Mouse (Mus musculus) lung, postnatal 14 days (tissue): ENCODE results near the gene Prom2.

Experiments used
- DNase-seq: peaks from one replicate; pipeline ENCODE4 v3.0.0; 2021

The Prom2 gene

GRCm38 (mm10) chr2:127523950-127524729 is 17.1 kb downstream of the Prom2 start:
- no peak for DNase-seq

- DNase-seq: no peak
Measured at GRCm38 (mm10) chr2:127522006-127522441, 19.2 kb downstream of the Prom2 start, which contains the start of gene Kcnip3. Gene Kcnip3 (minus strand): TSS chr2:127522094.

- DNase-seq: no peak
Measured at GRCm38 (mm10) chr2:127521172-127522005, 19.9 kb downstream of the Prom2 start.

GRCm38 (mm10) chr2:127520123-127520522 is 21.1 kb downstream of the Prom2 start:
- DNase-seq: no peak

GRCm38 (mm10) chr2:127519308-127519707 is 22.0 kb downstream of the Prom2 start:
- no peak for DNase-seq

- DNase-seq: no peak
Measured at GRCm38 (mm10) chr2:127518831-127519230, 22.4 kb downstream of the Prom2 start.

- DNase-seq: no peak
Measured at GRCm38 (mm10) chr2:127518273-127518672, 23.0 kb downstream of the Prom2 start.

GRCm38 (mm10) chr2:127517081-127517480 is 24.2 kb downstream of the Prom2 start:
- no peak for DNase-seq

- no peak for DNase-seq
Measured at GRCm38 (mm10) chr2:127514380-127515124, 26.7 kb downstream of the Prom2 start.

GRCm38 (mm10) chr2:127513244-127513643 is 28.0 kb downstream of the Prom2 start:
- no peak for DNase-seq

GRCm38 (mm10) chr2:127511426-127511825 is 29.8 kb downstream of the Prom2 start:
- DNase-seq: no peak

- peak; percentile 40 for DNase-seq
Measured at GRCm38 (mm10) chr2:127507967-127508660, 33.2 kb downstream of the Prom2 start.

- DNase-seq: peak; percentile 88
Measured at GRCm38 (mm10) chr2:127507077-127507774, 34.0 kb downstream of the Prom2 start.

- no peak for DNase-seq
Measured at GRCm38 (mm10) chr2:127506131-127506632, 35.1 kb downstream of the Prom2 start.

GRCm38 (mm10) chr2:127505196-127505595 is 36.1 kb downstream of the Prom2 start:
- DNase-seq: no peak

GRCm38 (mm10) chr2:127503751-127504549 is 37.3 kb downstream of the Prom2 start:
- peak; percentile 18 for DNase-seq

- DNase-seq: peak; percentile 66
Measured at GRCm38 (mm10) chr2:127501061-127501460, 40.2 kb downstream of the Prom2 start.

GRCm38 (mm10) chr2:127498750-127499149 is 42.5 kb downstream of the Prom2 start:
- no peak for DNase-seq

- DNase-seq: no peak
Measured at GRCm38 (mm10) chr2:127496321-127496720, 44.9 kb downstream of the Prom2 start.

- DNase-seq: peak; percentile 74
Measured at GRCm38 (mm10) chr2:127484476-127485170, 56.6 kb downstream of the Prom2 start.
